Mouse (Mus musculus) v-Abl transformed pro-B cells (cell line): ENCODE data around the gene Fancd2.

Source experiments
- in situ Hi-C, 2 experiments: fragments of 400-800 bp; cut with MboI; formaldehyde crosslinking; loops; one replicate each; pipeline ENCODE4 v1.15.1; 2025; ENCODE audit not compliant: unreplicated experiment in 2 of 2

The Fancd2 gene

DNA sequence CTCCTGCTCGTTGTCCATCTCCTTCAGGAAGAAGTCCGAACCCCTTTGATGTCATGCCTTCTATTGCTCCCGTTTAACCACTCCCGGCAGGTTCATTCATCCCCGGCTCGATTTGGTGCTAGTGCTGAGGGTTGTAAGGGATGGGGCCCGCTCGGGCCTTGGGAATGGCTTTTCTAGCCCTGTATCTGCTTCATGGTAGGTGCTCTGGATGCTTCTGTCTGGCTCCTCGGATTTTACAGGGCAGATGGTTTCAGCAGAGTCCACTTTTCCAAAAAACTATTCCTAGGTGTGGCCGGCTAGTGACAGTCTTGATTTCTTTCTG lies 73.7 kb downstream of the Fancd2 start:
- in situ Hi-C loops = no loop called here

DNA sequence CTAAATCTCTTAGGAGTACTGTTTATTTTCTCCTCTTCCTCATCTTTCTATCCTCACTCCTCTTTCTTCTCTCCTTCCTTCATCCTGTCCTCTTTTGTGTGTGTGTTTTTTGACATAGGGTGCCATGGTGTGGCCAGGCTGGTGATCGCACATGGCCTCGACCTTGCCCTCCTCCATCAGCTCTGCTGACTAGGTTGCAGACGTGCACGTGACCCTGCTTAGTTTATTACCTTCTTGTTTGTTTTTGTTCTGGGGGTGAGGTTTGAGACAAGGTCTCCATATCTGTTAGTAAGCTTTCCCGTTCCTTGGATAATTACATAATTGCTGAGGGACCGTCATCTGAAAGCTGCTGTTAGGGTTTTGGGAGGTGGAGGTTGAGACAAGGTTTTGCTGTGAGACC lies 77.4 kb downstream of the Fancd2 start:
- in situ Hi-C loops = no loop called here

GRCm38 (mm10) chr6:113609293-113609692 lies 77.8 kb downstream of the Fancd2 start:
- in situ Hi-C loops = no loop called here

- in situ Hi-C loops = no loop called here
Observed at GRCm38 (mm10) chr6:113612258-113612969, 80.9 kb downstream of the Fancd2 start.

GRCm38 (mm10) chr6:113614152-113614551 lies 82.7 kb downstream of the Fancd2 start:
- in situ Hi-C loops = no loop called here

DNA sequence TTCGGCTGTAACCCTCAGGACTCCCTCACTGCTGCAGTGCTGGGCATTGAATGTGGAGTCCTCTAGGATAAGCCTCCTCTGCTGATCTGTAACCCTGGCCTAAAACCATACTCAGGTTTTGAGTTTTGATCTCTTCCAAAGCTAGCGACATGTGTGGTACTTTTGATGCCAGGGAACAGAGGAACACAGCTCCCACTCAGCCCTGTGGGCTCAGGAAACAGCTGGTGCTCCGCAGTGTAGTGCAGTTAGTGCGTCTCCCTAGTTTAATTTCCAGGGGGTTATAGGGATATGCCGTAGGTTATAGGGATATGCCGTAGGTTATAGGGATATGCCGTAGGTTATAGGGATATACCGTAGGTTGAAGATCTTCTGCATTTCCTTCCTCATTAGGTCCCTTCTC lies 83.5 kb downstream of the Fancd2 start:
- in situ Hi-C loops = no loop called here

DNA sequence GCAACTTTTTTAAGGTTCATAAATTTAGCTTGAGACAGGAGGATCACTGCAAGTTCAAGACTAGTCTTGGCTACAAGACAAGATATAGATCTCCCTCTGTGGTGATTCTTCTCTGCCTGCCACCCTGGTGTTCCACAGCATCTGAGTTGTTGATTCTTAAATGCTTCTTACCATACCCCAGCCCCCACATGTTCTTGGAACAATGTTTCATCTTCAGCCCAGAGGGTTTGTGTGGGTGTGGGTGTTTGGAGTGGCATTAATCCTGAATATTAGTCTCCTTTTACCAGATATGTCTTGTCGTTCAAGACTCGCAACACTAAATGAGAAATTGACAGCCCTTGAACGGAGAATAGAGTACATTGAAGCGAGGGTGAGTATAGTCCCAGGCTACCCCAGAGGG lies 84.0 kb downstream of the Fancd2 start:
- in situ Hi-C loops = no loop called here

GRCm38 (mm10) chr6:113623386-113623785 lies 91.9 kb downstream of the Fancd2 start:
- in situ Hi-C loops = no loop called here

GRCm38 (mm10) chr6:113623941-113624751 lies 92.7 kb downstream of the Fancd2 start, which contains the start of gene Vhl:
Gene Vhl, plus strand, starts transcription at chr6:113623959.
- in situ Hi-C loops = no loop called here

DNA sequence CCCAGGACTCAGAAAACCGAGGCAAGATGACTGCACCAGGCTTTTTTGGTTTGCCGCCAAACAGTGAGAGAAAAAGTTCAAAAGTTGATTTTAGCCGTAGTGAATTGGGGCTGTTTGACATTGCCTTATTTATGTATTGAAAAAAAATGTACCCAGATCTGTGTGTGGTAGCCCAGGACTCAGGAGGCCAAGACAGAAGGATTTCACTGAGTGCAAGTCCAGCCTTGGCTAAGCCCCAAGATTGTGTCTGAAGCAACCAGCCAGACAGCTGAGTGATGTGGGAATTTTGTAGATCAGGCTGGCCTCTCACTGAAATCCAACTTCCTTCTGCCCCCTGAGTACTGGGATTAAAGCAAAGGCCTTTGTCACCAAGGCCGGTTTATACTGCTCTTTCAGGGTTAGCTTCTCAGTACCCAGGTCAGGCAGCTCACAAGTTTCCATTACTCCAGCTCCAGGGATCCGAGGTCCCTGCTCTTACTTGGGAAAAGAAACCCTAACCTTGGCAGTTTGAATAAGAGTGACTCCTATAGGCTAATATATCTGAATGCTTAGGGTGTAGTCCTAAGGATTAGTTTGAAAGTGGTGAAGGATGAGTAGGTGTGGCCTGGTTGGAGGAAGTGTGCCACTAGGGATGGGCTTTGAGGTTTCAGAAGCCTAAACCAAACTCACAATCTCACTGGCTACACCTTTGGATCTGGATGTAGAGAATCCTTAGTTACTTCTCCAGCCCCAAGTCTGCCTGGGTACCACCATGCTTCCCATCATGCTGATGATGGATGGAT lies 93.7 kb downstream of the Fancd2 start:
- in situ Hi-C loops = no loop called here

DNA sequence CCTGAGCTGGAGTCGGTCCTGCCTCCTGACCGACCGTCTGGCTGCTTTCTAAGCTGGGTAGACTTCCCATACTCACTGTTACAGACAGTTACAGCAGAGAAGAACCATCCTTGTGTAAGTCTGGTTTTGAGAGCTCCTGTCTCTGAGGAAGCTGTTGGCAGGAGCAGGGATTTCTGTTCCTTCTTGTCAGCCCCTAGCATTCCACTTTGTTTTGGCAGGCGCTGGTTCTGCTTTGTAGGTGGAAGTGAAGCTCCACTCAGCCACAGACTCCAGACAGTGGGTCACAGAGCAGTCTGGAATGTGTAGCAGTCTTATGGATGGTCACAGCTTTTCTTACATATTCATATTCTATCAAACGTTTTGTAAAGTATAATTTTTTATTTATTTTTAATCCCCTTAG lies 98.8 kb downstream of the Fancd2 start:
- in situ Hi-C loops = no loop called here

- in situ Hi-C loops = no loop called here
Observed at GRCm38 (mm10) chr6:113632863-113633262, 101.4 kb downstream of the Fancd2 start.

DNA sequence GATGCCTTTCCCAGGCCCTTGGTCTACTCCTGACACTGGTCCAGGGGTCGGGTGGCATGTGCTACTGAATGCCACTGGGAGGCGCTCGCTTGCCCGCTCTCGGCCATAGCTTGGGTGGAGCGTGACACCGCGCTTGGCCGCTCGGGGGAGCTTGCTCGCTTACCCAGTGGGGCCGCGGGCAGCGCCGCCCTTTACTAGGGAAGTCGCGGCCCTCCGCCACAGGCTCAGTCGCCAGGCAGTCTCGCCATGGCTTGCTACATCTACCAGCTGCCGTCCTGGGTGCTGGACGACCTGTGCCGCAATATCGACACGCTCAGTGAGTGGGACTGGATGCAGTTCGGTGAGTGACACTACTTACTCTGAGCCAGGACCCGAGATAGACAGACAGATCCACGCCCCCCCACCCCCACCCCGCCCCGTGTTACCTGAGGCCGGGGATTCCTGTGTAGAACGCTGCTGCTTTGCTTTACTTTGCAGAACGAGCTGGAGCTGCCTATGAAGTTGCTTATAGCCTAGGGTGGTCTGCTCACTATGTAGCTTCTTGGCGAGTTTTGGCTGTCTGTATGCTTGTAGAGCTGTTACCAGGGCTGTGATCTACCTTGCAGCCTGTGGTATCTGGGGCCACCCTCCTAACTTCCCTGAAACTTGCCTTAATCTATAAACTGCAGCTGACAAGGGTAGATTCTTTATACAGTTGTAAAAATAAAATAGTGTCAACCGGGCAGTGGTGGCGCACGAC lies 107.0 kb downstream of the Fancd2 start, which contains the start of gene Irak2:
Irak2 (plus strand) TSS at position 166 of the 739 bp plus-strand sequence.
- in situ Hi-C loops = loop anchor here (5.0 kb wide), 2 partner anchors 39 to 44 kb away; no protein-coding TSS in a partner anchor

GRCm38 (mm10) chr6:113639201-113639600 lies 107.7 kb downstream of the Fancd2 start:
- in situ Hi-C loops = loop anchor here (5.0 kb wide), 2 partner anchors 38 to 43 kb away; no protein-coding TSS in a partner anchor

DNA sequence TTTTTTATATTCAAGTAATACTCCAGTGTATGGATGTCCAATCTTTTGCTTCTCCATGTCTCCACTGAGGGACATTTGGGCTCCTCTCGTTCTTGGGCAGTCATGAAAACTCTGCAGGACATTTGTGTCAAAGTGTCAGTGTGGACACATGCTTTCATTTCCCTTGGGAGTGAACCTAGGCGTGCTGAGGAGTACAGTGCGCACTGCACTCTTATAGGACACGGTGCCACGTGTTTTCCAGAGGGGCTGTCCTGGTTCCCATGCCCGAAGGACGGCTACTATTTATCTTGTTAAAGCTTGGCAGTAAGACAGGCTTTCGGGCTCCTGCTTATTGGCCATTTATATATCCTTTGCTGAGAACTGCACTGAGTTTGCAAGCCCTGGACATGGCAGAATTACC lies 111.1 kb downstream of the Fancd2 start:
- in situ Hi-C loops = no loop called here

GRCm38 (mm10) chr6:113643021-113643420 lies 111.5 kb downstream of the Fancd2 start:
- in situ Hi-C loops = no loop called here

DNA sequence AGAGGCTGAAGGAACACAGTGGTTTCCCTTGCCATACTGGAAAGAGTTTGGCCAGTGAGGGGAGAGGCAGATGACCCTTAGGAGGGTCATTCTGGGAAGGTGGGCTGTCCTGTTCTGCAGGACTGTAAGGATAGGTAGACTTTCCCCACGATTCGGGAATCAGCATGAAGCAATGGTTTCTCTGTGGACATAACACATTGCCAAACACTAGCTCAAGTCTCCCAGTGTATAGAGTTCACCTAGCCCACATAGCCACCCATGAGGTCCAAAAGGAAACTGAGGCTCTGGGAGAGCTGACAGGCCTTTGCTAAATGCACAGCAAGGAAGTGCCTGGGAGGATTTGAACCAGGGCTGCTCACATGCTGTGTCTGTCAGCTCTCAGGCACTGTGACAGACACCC lies 112.5 kb downstream of the Fancd2 start:
- in situ Hi-C loops = no loop called here

GRCm38 (mm10) chr6:113644808-113645207 lies 113.3 kb downstream of the Fancd2 start:
- in situ Hi-C loops = no loop called here
